Mouse (Mus musculus) spleen, postnatal 36 days (tissue): ENCODE measurements at regions not wholly inside any gene's neighbourhood (a gene's known extent, or its start where the extent isn't known, plus 50 kb on each side); places are given as distances from the start of the nearest gene placed in this dataset.

Source experiments
- DNase-seq, 2 experiments: peaks; one replicate each; pipeline ENCODE4 v3.0.0; 2022; ENCODE audit warnings: low spot score in 2 of 2, mixed read lengths in 1 of 2

DNA sequence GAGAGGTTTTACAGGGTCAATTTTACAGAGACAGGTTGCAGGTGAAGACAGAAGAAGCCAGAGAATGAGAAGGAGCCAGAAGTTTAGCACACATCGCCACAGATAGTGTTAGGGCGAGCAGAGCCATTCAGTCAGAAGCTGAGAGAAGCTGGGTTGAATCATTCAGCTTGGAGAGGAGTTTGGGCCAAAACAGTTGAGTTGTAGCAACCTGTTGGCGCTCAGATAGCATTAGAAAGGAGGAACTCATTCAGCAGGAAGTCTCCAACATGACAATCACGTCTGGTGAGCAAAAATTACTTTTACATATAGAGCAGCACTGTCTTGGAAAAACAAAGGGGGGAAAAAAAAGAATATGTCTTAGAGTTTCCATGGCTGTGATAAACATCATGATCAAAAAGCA, 53.2 kb downstream of the Fam43a start:
- no peak for DNase-seq

- DNase-seq = no peak
Measured at GRCm38 (mm10) chr16:30653806-30654205, 54.3 kb downstream of the Fam43a start.

DNA sequence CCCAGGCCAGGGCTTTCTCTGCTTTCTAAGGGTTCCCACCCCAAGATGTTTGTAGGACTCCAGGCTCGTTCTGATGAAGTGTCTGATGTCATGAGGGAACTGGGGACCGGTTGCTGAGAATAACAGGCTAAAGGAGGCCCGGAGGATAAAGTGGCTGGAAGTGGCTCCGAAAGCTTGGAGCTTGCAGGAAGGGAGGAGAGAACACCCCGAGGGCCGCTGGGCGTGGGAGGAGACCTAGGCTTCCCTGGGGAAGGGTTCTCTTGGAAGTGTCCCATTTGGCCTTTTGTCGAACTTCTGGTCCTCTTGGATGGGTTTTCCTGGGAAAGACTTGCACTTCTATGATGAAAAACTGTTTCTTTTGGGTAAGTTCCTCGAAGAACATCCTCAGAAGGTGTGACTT, 54.7 kb downstream of the Fam43a start:
- DNase-seq = no peak

DNA sequence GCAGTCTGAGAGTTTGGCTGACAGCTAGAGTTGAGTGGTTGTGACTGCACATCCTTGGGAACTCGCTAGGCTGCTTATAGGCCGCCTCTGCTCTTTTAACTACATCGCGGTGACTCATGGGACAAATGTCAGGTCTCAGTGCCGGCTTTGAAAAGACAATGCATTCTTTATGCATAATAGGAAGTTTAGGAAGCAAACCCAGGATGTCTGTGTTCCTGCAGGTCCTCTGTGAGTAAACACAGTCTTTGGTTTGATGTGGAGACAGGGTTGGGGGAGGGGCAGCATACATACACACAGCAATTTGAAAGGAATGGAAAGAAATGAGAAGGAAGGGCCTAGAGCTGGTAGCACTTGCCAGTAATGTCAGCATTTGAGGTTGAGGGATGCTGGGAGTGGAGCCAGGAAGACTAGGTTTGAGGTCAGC, 56.3 kb downstream of the Fam43a start:
- no peak for DNase-seq

DNA sequence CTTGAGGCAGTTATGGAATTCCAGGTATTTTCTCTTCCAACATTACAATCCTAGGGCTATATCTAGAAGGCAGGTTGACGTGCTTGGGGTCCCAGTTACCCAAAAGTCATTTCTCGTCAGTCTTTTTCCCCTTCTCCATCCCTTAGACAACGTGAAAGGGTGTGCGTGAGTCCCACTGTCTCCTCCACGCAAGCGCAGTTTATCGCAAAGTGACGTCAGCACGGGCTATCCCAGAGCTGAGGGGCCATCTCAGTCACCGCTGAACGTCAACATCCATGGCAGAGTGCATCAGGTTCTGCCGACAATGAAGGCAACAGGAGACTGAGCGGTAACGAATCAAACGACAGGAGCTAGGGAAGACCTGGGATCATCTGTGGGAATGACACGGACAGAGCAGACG, 57.4 kb downstream of the Fam43a start:
- no peak for DNase-seq

GRCm38 (mm10) chr16:30658921-30659320, 59.4 kb downstream of the Fam43a start:
- no peak for DNase-seq

- no peak for DNase-seq
Measured at GRCm38 (mm10) chr16:30661086-30661977, 61.8 kb downstream of the Fam43a start.

- no peak for DNase-seq
Measured at GRCm38 (mm10) chr16:30663055-30663454, 63.5 kb downstream of the Fam43a start.

DNA sequence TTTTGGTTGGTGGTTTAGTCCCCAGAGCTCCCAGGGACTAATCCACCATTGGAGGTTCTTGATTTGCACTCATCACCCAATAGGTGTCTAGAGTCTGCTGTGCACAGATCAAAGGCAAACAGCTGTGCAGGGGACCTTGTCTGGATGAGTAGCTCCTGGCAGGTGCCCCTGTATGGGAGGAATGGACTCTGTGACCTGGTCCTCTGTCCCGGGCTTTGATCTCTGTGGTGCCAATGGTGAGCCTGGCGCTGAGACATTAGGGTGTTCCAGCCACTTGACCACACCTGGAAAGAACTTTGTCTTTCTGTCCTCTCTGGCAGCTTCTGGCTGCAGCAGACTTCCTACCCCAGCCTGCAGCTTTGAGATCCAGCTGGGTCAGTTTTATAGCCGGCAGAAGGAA, 64.4 kb downstream of the Fam43a start:
- DNase-seq = no peak

DNA sequence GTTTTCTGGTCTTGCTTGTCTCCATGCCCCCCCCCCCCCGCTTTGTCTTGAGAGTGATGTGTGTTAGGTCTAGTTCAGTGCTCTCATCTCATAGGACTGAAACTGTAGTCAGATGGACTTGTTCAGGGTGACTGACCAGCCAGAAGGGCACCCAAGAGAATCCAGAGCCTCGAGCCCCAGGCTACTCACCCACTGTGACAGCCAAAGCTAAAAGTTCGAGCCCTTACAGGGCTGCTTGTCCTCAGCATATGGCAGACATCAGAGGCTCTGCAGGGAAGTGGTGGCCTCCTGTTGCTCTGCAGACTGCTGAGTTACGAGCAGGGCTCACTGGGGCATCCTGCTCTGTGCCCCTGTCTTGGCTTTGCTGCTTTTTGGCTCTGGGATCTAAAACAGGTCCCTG, 64.9 kb downstream of the Fam43a start:
- no peak for DNase-seq

DNA sequence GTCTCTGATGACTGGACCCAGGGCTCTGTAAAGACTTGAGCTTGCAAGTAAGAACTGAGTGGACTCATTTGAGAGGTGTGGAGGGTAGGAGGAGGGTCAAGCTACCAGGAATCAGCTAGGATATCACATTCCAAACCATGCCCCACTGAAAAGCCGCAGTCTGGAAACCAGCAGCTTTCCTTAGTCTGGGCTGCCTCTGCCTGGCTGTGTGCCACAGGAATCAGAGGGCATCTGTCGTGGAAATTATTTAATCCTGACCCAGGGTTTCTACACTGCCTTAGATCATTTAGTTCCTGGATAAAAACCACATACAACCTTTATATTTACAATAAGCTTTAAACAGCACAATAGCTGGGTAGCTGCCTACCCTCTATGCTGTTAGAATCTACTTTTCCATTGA, 66.4 kb downstream of the Fam43a start:
- no peak for DNase-seq

DNA sequence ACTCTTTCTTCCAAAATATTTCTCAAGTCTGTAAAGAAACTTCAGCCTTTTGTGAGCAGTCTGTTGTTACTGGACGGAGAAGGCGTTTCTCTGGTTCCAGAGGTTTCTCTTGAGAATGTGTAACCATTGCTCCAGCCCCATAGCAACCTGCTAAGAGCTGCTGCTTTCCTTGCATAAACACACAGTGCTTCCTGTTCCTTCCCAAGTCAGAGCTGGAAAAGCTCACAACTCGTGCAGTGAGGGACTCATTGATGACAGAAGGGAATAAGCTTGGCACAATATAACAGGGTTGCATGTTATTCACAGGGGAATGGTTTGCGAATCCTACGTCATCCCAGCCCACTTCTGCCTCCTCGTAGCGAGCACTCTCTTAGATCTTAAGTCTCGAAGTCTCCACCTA, 70.4 kb downstream of the Fam43a start:
- no peak for DNase-seq

GRCm38 (mm10) chr16:30671584-30671983, 72.1 kb downstream of the Fam43a start:
- DNase-seq = no peak

GRCm38 (mm10) chr16:30672776-30673550, 73.4 kb downstream of the Fam43a start:
- DNase-seq = no peak

GRCm38 (mm10) chr16:30673662-30674061, 74.1 kb downstream of the Fam43a start:
- no peak for DNase-seq

GRCm38 (mm10) chr16:30675829-30676228, 76.3 kb downstream of the Fam43a start:
- peak; percentile 47 to 51 for DNase-seq

DNA sequence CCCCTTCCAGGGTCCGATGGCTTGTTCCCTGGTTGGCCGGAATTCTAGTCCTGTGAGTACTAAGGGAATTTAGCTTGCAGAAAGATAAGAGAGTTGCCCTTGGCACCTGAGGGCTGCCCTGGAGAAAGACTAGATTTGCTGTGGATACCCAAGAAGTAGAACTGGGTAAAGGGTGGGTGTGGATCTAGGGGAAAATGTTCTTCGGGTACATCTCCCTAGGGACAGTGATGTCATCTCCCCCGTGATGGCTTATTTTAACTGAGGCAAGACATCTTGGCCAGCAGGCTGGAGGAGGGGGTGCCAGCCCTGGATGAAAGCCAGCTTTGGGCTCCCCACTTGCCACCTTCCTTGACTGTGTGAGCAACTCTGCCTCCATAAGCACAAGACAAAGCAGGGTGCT, 77.5 kb downstream of the Fam43a start:
- peak; percentile 72 to 73 for DNase-seq

- peak; percentile 76 to 78 for DNase-seq
Measured at GRCm38 (mm10) chr16:30677896-30678707, 78.6 kb downstream of the Fam43a start.

DNA sequence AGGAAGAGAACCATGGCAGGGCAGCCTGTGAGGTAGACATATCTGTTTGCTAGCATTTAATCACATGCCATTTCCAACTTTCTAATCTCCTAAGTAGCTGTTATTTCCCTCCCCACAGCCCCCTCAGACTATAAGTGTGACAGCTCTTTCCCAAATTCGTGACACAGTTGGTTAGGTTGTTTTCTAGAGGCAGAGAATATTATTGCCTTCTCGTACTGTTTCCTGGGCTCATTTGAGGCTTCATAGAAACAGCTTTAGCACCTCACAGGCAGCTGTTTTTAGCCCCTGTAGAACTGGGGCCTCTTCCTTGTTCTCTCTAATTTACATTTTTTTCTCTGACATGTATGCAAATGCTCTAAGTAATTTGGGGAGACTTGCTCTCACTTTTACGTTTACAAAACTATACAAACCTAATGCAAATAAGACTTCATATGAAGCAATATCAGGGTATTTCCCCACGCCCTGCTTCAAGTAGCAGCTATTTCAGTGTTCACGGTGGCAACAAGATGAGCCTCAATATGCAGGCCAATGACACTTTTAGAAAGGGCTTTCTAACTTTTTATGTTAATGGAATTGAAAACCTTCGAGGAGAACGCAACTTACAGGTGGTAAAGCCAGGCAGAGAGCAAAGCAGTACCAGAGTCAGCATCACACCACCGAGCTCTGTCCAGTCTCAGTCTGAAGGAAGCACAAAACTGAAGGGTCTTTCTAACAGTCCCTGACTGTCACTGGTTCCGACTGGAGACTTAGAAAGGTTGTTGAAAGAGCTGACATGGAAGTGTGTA, 79.4 kb downstream of the Fam43a start:
- DNase-seq = peak; percentile 73 to 82

DNA sequence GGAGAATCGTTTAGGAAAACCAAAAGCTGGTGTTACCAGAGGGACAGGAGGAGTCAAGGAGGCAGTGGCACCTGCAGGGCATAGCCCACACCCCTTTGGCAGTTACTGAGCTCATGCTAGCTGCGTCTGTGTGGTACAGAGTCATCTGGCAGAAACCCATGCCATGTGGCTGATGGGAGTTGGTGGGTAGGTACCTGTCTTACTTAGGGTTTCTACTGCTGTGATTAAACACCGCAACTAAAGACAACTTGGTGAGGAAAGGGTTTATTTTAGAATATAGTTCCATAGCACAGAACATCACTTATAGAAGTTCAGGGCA, 79.9 kb downstream of the Fam43a start:
- DNase-seq = peak; percentile 27 to 34

- no peak for DNase-seq
Measured at GRCm38 (mm10) chr16:30681421-30681820, 81.9 kb downstream of the Fam43a start.
